Comparison of ENCODE assay signal across 14 mouse cellular contexts in the genomic region with DNA sequence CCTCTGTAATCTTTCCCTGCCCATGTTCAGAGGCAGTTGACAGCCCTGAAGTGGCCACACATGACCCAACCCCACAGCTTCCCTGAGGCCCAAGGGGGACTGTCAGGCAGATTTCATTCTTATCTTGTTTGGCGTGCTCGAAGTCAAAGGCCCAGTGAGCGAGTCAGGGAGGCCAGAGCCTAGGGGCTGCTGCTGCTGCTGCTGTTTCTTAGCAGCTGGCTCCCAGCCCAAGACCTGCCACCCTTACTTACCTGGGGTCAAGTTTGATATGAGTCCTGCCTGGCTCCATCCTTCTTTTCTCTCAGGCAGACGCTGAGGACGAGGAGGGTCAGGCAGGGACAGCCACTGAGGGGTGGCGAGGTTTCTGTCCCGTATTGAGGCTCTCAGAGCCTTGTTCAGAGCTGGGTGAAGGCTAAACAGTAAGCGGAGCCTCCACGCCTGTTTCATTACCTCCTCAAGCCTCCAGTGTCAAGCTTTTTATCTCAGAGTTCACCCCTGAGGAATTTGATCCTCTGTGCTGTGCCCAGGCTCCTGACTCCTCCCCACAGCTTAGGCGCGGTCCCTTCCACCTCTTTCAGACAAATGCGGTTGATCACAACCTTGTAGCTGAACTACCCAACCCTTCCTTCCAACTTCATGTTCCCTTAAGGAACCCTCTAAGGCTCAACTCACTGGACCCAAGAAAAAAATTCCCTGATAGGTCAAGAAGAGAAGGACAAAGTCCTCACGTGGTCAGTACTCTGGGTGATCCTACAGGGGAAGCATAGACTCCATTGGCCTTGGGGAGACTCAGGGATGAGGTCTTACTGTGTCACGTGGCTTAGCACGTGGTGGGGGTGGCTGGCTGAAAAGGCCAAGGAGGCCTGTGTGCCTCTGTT. TPM values are rescaled to one million over a fixed set of nuclear protein-coding genes. Genes with fewer than 3 reads are reported as not detected.
DNase-seq lines count a peak whose midpoint lies in the region; ATAC-seq lines count a peak whose summit lies in the region.
"Had no signal": no experiment of that assay in that cellular context is flagged by ENCODE, and none has a peak within 500 bp of the region (broad histone marks: within the 10 kb centered on the region; RNA-seq: fewer than 3 reads in every experiment).

A gene (minus strand): TSS at position 646 of the 878 bp plus-strand sequence.

- intact Hi-C loops in left cerebral cortex, postnatal 4 days (cut with DNase I) = no loop called here

- WGBS in heart, embryonic 14.5 days = 22% methylated on average over 15 of the region's 15 CpGs
- 31% methylated on average over 15 of the region's 15 CpGs for WGBS in kidney, embryonic 14.5 days
- WGBS in hindbrain, embryonic 11.5 days = 66% methylated on average over 15 of the region's 15 CpGs

- no peaks in the 10 kb centered on the region for H3K27me3 ChIP-seq in heart, embryonic 14.5 days (ENCODE audit: control insufficient read depth, insufficient read depth, low read length)
- H3K27me3 ChIP-seq in kidney, embryonic 14.5 days (ENCODE audit: control insufficient read depth, insufficient read depth, low read length) = no peaks in the 10 kb centered on the region
- no peaks in the 10 kb centered on the region for H3K27me3 ChIP-seq in hindbrain, embryonic 11.5 days (ENCODE audit: control insufficient read depth, insufficient read depth, low read length)

- H3K36me3 ChIP-seq in heart, embryonic 14.5 days (ENCODE audit: control insufficient read depth, insufficient read depth, low read length) = no peaks in the 10 kb centered on the region
- no peaks in the 10 kb centered on the region for H3K36me3 ChIP-seq in kidney, embryonic 14.5 days (ENCODE audit: control insufficient read depth, insufficient read depth, low read length)
- no peaks in the 10 kb centered on the region for H3K36me3 ChIP-seq in hindbrain, embryonic 11.5 days (ENCODE audit: control insufficient read depth, insufficient read depth, low read length)
- H3K36me3 ChIP-seq: forebrain, embryonic 10.5 days had no signal

- H3K4me1 ChIP-seq in heart, embryonic 14.5 days (ENCODE audit: control insufficient read depth in 2 of 2, insufficient read depth in 2 of 2, low read length in 2 of 2) = peaks cover 13 to 22% of the 10 kb centered on the region in 2 experiments
- peaks cover 12% of the 10 kb centered on the region for H3K4me1 ChIP-seq in kidney, embryonic 14.5 days (ENCODE audit: control insufficient read depth, insufficient read depth, low read length)
- 0 out of 2 replicates have a peak, but pooled peaks cover 2% of the 10 kb centered on the region for H3K4me1 ChIP-seq in hindbrain, embryonic 11.5 days (replicated peaks; ENCODE audit: control insufficient read depth, insufficient read depth, low read length)

- peak within 1 kb of the TSS; percentile 35 for H3K4me2 ChIP-seq in heart, embryonic 14.5 days (ENCODE audit: low read length)
- no peak within 1 kb of the TSS for H3K4me2 ChIP-seq in kidney, embryonic 14.5 days (replicated peaks; ENCODE audit: low read depth, low read length)
- no peak within 1 kb of the TSS for H3K4me2 ChIP-seq in hindbrain, embryonic 11.5 days (replicated peaks; ENCODE audit: low read depth, low read length)

- H3K27ac ChIP-seq in heart, embryonic 14.5 days (replicated peaks in 1 of 2; ENCODE audit: control insufficient read depth in 1 of 2, insufficient read depth in 1 of 2, low read depth in 2 of 2, low read length in 2 of 2) = peak within 1 kb of the TSS; percentile 56 to 75
- H3K27ac ChIP-seq in kidney, embryonic 14.5 days (ENCODE audit: low read depth, low read length) = no peak within 1 kb of the TSS
- no peak within 1 kb of the TSS for H3K27ac ChIP-seq in hindbrain, embryonic 11.5 days (ENCODE audit: low read depth, low read length)
- H3K27ac ChIP-seq: forebrain, embryonic 10.5 days had no signal

- ATAC-seq in heart, embryonic 14.5 days (ENCODE audit: insufficient number of reproducible peaks, insufficient read depth, low FRiP score, low read depth) = peak; percentile 77
- 0 out of 2 replicates have a peak, but pooled peaks have one; percentile 37 for ATAC-seq in kidney, embryonic 14.5 days (ENCODE audit: low FRiP score, low TSS enrichment)
- ATAC-seq in megakaryocyte progenitor cell, adult 5-6 weeks (replicated peaks; ENCODE audit: poor library complexity) = peak; percentile 87
- no peak for ATAC-seq in hindbrain, embryonic 11.5 days (ENCODE audit: low FRiP score)
- ATAC-seq: CD4-positive, CD25-positive, alpha-beta regulatory T cell, adult 4 months had no signal

- H3K9me3 ChIP-seq in heart, embryonic 14.5 days (ENCODE audit: control insufficient read depth, low read length) = no peaks in the 10 kb centered on the region
- H3K9me3 ChIP-seq in kidney, embryonic 14.5 days (ENCODE audit: control insufficient read depth, low read length) = no peaks in the 10 kb centered on the region
- no peaks in the 10 kb centered on the region for H3K9me3 ChIP-seq in hindbrain, embryonic 11.5 days (ENCODE audit: control insufficient read depth, low read length)
- H3K9me3 ChIP-seq: forebrain, embryonic 10.5 days had no signal

- DNase-seq in heart, adult 18-20 months = no peak
- peak; percentile 70 for DNase-seq in c-Kit-positive CD71-positive TER-119-positive erythroid progenitor cells, embryonic 14.5 days (ENCODE audit: low spot score)
- no peak for DNase-seq in layer of hippocampus, adult 8-10 months (ENCODE audit: low spot score in 2 of 2)
- no peak for DNase-seq in hindbrain, embryonic 11.5 days (ENCODE audit: low spot score)
- DNase-seq in left cerebral cortex, postnatal 4 days = no peak
- DNase-seq: cerebellum, postnatal 10 days; gastrocnemius, postnatal 36 days; lung, postnatal 4 days; right cerebral cortex, postnatal 25 days had no signal

- no peak within 1 kb of the TSS for H3K9ac ChIP-seq in heart, embryonic 14.5 days (ENCODE audit: low read length)
- H3K9ac ChIP-seq in kidney, embryonic 14.5 days (ENCODE audit: low read depth, low read length) = no peak within 1 kb of the TSS
- H3K9ac ChIP-seq in hindbrain, embryonic 11.5 days (ENCODE audit: low read depth, low read length) = no peak within 1 kb of the TSS

- H3K4me3 ChIP-seq in heart, embryonic 14.5 days (ENCODE audit: control insufficient read depth in 1 of 2, insufficient read depth in 1 of 2, low read depth in 1 of 2, low read length in 2 of 2) = no peak within 1 kb of the TSS
- no peak within 1 kb of the TSS for H3K4me3 ChIP-seq in kidney, embryonic 14.5 days (ENCODE audit: low read length)
- H3K4me3 ChIP-seq in hindbrain, embryonic 11.5 days (ENCODE audit: low read depth, low read length) = no peak within 1 kb of the TSS
- H3K4me3 ChIP-seq: forebrain, embryonic 10.5 days had no signal

RNA-seq across cellular contexts. Expression of the gene that starts here (rescaled TPM):
- polyA plus RNA-seq in heart, embryonic 14.5 days (2014; fragmentation: Nextera tagmentation; extraction: Ambion mirVana) = 1.1 and 1.4 TPM in 2 replicates
- total RNA-seq in heart, adult 18-20 months (2021) = under 1 TPM; 0.32 to 0.85 TPM
- 0.33 and 0.49 TPM in 2 replicates for polyA plus RNA-seq in kidney, embryonic 14.5 days (2014; fragmentation: Nextera tagmentation; extraction: Ambion mirVana)
- total RNA-seq in megakaryocyte progenitor cell, adult 5-6 weeks (2015) = not detected in 2 replicates
- total RNA-seq in megakaryocyte progenitor cell, adult 5-6 weeks (2017) = 0.04 and 0.17 TPM in 2 replicates
- total RNA-seq in layer of hippocampus, adult 8-10 months (2022) = not detected
- 0.25 and 0.29 TPM in 2 replicates for polyA plus RNA-seq in hindbrain, embryonic 11.5 days (2014; fragmentation: Nextera tagmentation; extraction: Ambion mirVana)
- not detected for total RNA-seq in left cerebral cortex, postnatal 4 days (2021)
- total RNA-seq: gastrocnemius, postnatal 36 days had no signal
- polyA plus RNA-seq: CD4-positive, CD25-positive, alpha-beta regulatory T cell, adult 4 months had no signal

Comparison
In these comparisons a context has a peak if more than half of its experiments do, and no peak if none do; other contexts are left out.
1. Peak in ATAC-seq in kidney, embryonic 14.5 days; RNA of the gene not detected or under 1 TPM.
2. Peak in ATAC-seq in megakaryocyte progenitor cell, adult 5-6 weeks; RNA of the gene not detected or under 1 TPM.
3. H3K27ac ChIP-seq: peak in heart, embryonic 14.5 days (2 of 2); none in kidney, embryonic 14.5 days (single experiment) and hindbrain, embryonic 11.5 days (single experiment).